In genomic region chr4:82502012-82502411, GRCm38 (mm10) we compare ENCODE assay signal across 9 mouse cellular contexts.
A peak's percentile ranks its signal among the peaks of the same experiment; 100 is the strongest.
DNase-seq lines count a peak whose midpoint lies in the region; ATAC-seq lines count a peak whose summit lies in the region.
"Had no signal": no experiment of that assay in that cellular context is flagged by ENCODE, and none has a peak within 500 bp of the region (broad histone marks: within the 10 kb centered on the region; RNA-seq: fewer than 3 reads in every experiment).

No protein-coding gene starts in this region.

- peaks cover 33% of the 10 kb centered on the region for H3K4me1 ChIP-seq in heart, embryonic 15.5 days (replicated peaks)
- H3K4me1 ChIP-seq in embryonic facial prominence, embryonic 13.5 days = peaks cover 38% of the 10 kb centered on the region
- H3K4me1 ChIP-seq in hindbrain, embryonic 16.5 days (ENCODE audit: control insufficient read depth, insufficient read depth, low read depth, low read length) = peaks cover 7% of the 10 kb centered on the region
- 0 out of 2 replicates have a peak, but pooled peaks cover 5% of the 10 kb centered on the region for H3K4me1 ChIP-seq in midbrain, embryonic 14.5 days (ENCODE audit: control insufficient read depth, insufficient read depth, low read length)

- peak overlapping the region; percentile 90 for H3K4me2 ChIP-seq in heart, embryonic 15.5 days
- H3K4me2 ChIP-seq in embryonic facial prominence, embryonic 13.5 days = peak overlapping the region; percentile 89
- peak overlapping the region; percentile 45; the same call in 1 of the 2 replicates for H3K4me2 ChIP-seq in hindbrain, embryonic 16.5 days (ENCODE audit: low read length)
- peak overlapping the region; percentile 98 for H3K4me2 ChIP-seq in midbrain, embryonic 14.5 days (ENCODE audit: low read length)

- H3K36me3 ChIP-seq in heart, embryonic 15.5 days = peaks cover 13% of the 10 kb centered on the region
- peaks cover 15% of the 10 kb centered on the region for H3K36me3 ChIP-seq in embryonic facial prominence, embryonic 13.5 days
- no peaks in the 10 kb centered on the region; the same call in 1 of the 2 replicates for H3K36me3 ChIP-seq in hindbrain, embryonic 16.5 days (ENCODE audit: control insufficient read depth, insufficient read depth, low read length)
- peaks cover 8% of the 10 kb centered on the region; the same call in 1 of the 2 replicates for H3K36me3 ChIP-seq in midbrain, embryonic 14.5 days (ENCODE audit: control insufficient read depth, insufficient read depth, low read length)

- peak overlapping the region; percentile 45 for H3K4me3 ChIP-seq in heart, embryonic 15.5 days
- peak overlapping the region; percentile 97 for H3K4me3 ChIP-seq in embryonic facial prominence, embryonic 13.5 days
- peak overlapping the region; percentile 80 for H3K4me3 ChIP-seq in hindbrain, embryonic 16.5 days (ENCODE audit: low read length)
- H3K4me3 ChIP-seq in midbrain, embryonic 14.5 days (replicated peaks; ENCODE audit: low read depth, low read length) = peak overlapping the region; percentile 72

- intact Hi-C loops in left cerebral cortex, postnatal 36 days (cut with DNase I) = loop anchor here (5.0 to 10.0 kb wide), 3 partner anchors 115 to 937 kb away; no protein-coding TSS in a partner anchor

- no peak for DNase-seq in heart, adult 9 months (ENCODE audit: low spot score in 2 of 2)
- peak; percentile 35 for DNase-seq in midbrain, embryonic 14.5 days
- DNase-seq in gastrocnemius, adult 18-20 months (ENCODE audit: low spot score) = no peak
- DNase-seq in gastrocnemius, postnatal 10 days = no peak
- DNase-seq in left cerebral cortex, postnatal 36 days (ENCODE audit: low spot score in 2 of 2) = no peak

- peak overlapping the region; percentile 22; the same call in 1 of the 2 replicates for H3K9ac ChIP-seq in heart, embryonic 15.5 days
- peak overlapping the region; percentile 77 for H3K9ac ChIP-seq in embryonic facial prominence, embryonic 13.5 days
- H3K9ac ChIP-seq in hindbrain, embryonic 16.5 days (ENCODE audit: low read depth, low read length) = peak overlapping the region; percentile 57; the same call in 1 of the 2 replicates
- H3K9ac ChIP-seq in midbrain, embryonic 14.5 days (replicated peaks; ENCODE audit: low read length) = peak overlapping the region; percentile 49; the same call in 1 of the 2 replicates

- H3K9me3 ChIP-seq in heart, embryonic 15.5 days (replicated peaks) = no peaks in the 10 kb centered on the region
- H3K9me3 ChIP-seq in embryonic facial prominence, embryonic 13.5 days = no peaks in the 10 kb centered on the region
- H3K9me3 ChIP-seq in hindbrain, embryonic 16.5 days (ENCODE audit: control insufficient read depth, low read length) = no peaks in the 10 kb centered on the region
- no peaks in the 10 kb centered on the region for H3K9me3 ChIP-seq in midbrain, embryonic 14.5 days (ENCODE audit: control insufficient read depth, low read length)

- H3K27ac ChIP-seq in heart, embryonic 15.5 days = no peak overlapping the region
- H3K27ac ChIP-seq in embryonic facial prominence, embryonic 13.5 days = 0 out of 2 replicates have a peak overlapping the region, but pooled peaks have one; percentile 33
- no peak overlapping the region for H3K27ac ChIP-seq in hindbrain, embryonic 16.5 days (ENCODE audit: low read depth, low read length)
- H3K27ac ChIP-seq in midbrain, embryonic 14.5 days (replicated peaks; ENCODE audit: low read depth, low read length) = no peak overlapping the region

- no peaks in the 10 kb centered on the region for H3K27me3 ChIP-seq in heart, embryonic 15.5 days
- H3K27me3 ChIP-seq in embryonic facial prominence, embryonic 13.5 days = no peaks in the 10 kb centered on the region
- no peaks in the 10 kb centered on the region; the same call in 1 of the 2 replicates for H3K27me3 ChIP-seq in hindbrain, embryonic 16.5 days (replicated peaks; ENCODE audit: control insufficient read depth, insufficient read depth, low read length)
- peaks cover 3% of the 10 kb centered on the region; the same call in 1 of the 2 replicates for H3K27me3 ChIP-seq in midbrain, embryonic 14.5 days (ENCODE audit: control insufficient read depth, insufficient read depth, low read length)
- H3K27me3 ChIP-seq: CH12.LX had no signal

- no peak for ATAC-seq in heart, embryonic 15.5 days (replicated peaks; ENCODE audit: insufficient number of reproducible peaks, insufficient read depth, low FRiP score, low read depth)
- ATAC-seq in embryonic facial prominence, embryonic 13.5 days (ENCODE audit: insufficient number of reproducible peaks, insufficient read depth, low FRiP score, low TSS enrichment, low read depth) = no peak
- no peak for ATAC-seq in hindbrain, embryonic 16.5 days
- no peak for ATAC-seq in midbrain, embryonic 14.5 days (ENCODE audit: low FRiP score, low TSS enrichment)

- WGBS in heart, embryonic 15.5 days = 18% methylated on average over 5 of the region's 5 CpGs
- WGBS in embryonic facial prominence, embryonic 13.5 days = 39% methylated on average over 5 of the region's 5 CpGs
- 34% methylated on average over 5 of the region's 5 CpGs for WGBS in hindbrain, embryonic 16.5 days
- WGBS in midbrain, embryonic 14.5 days = 20% methylated on average over 5 of the region's 5 CpGs

Comparison
In these comparisons a context has a peak if more than half of its experiments do, and no peak if none do; other contexts are left out.
1. H3K4me2 ChIP-seq: peak in every context shown above with its lines; median percentile 98 in midbrain, embryonic 14.5 days; 90 in heart, embryonic 15.5 days; 89 in embryonic facial prominence, embryonic 13.5 days; 45 in hindbrain, embryonic 16.5 days.
2. H3K4me3 ChIP-seq: peak in every context shown above with its lines; median percentile 97 in embryonic facial prominence, embryonic 13.5 days; 80 in hindbrain, embryonic 16.5 days; 72 in midbrain, embryonic 14.5 days; 45 in heart, embryonic 15.5 days.
3. H3K9ac ChIP-seq: peak in every context shown above with its lines; median percentile 77 in embryonic facial prominence, embryonic 13.5 days; 57 in hindbrain, embryonic 16.5 days; 49 in midbrain, embryonic 14.5 days; 22 in heart, embryonic 15.5 days.